Mouse (Mus musculus) midbrain, embryonic 11.5 days (tissue): Measurements from ENCODE around the gene Myom1. TPM values are rescaled to one million over a fixed set of nuclear protein-coding genes. Genes with fewer than 3 reads are reported as not detected.

Experiments
- ATAC-seq: fragments of 200-750 bp; cut with Nextera tagmentation; 2 replicates; pipeline ENCODE4 v1.8.0; 2017; ENCODE audit warnings: moderate TSS enrichment, moderate library complexity; ENCODE audit not compliant: low FRiP score
- DNase-seq: peaks from one replicate; pipeline ENCODE4 v3.0.0; 2015; ENCODE audit warnings: low spot score; ENCODE audit errors: missing footprints
- H3K27ac ChIP-seq: fragments of 300-500 bp; sonication (generic); 2 replicates; pipeline ENCODE4 v1.5.1; 2014; ENCODE audit warnings: low read depth, low read length
- H3K27me3 ChIP-seq: fragments of 300-500 bp; sonication (generic); 2 replicates; pipeline ENCODE4 v1.6.1; 2014; ENCODE audit warnings: mild to moderate bottlenecking, low read length, moderate library complexity, mixed read lengths; ENCODE audit not compliant: control insufficient read depth, insufficient read depth
- H3K36me3 ChIP-seq: fragments of 300-500 bp; sonication (generic); 2 replicates; pipeline ENCODE4 v1.6.1; 2014; ENCODE audit warnings: mild to moderate bottlenecking, low read length, moderate library complexity, mixed read lengths; ENCODE audit not compliant: control insufficient read depth, insufficient read depth
- H3K4me1 ChIP-seq: fragments of 300-500 bp; sonication (generic); 2 replicates; pipeline ENCODE4 v1.6.1; 2014; ENCODE audit warnings: low read length; ENCODE audit not compliant: control insufficient read depth, insufficient read depth
- H3K4me2 ChIP-seq: fragments of 300-500 bp; sonication (generic); 2 replicates; pipeline ENCODE4 v1.6.1; 2014; ENCODE audit warnings: mild to moderate bottlenecking, moderate library complexity
- H3K4me3 ChIP-seq: fragments of 300-500 bp; sonication (generic); 2 replicates; pipeline ENCODE4 v1.5.1; 2014; ENCODE audit warnings: low read depth, low read length
- H3K9ac ChIP-seq: fragments of 300-500 bp; sonication (generic); 2 replicates; pipeline ENCODE4 v1.6.1; 2014; ENCODE audit warnings: low read length
- H3K9me3 ChIP-seq: fragments of 300-500 bp; sonication (generic); 2 replicates; pipeline ENCODE4 v1.6.1; 2016; ENCODE audit warnings: low read length; ENCODE audit not compliant: control insufficient read depth
- WGBS: fragments of 180-500 bp; shearing (Covaris S2); extraction: QIAGEN DNeasy Blood & Tissue Kit; methylation state at CpG from one replicate; pipeline ENCODE4 v1.1.7; 2014; 5-methylcytosine and 5-hydroxymethylcytosine counted together
- polyA plus RNA-seq: library from polyadenylated mRNA; unstranded; fragments of >200 nt; fragmentation: Nextera tagmentation; extraction: Ambion mirVana; gene quantifications from 2 replicates; pipeline ENCODE4 v1.2.1, GENCODE M21; 2014

The Myom1 gene
- polyA plus RNA-seq, 1 experiment from 2014 or later = 1.3 TPM

GRCm38 (mm10) chr17:71037188-71037587, 34.8 kb downstream of the Myom1 start:
- peaks cover 6% of the 10 kb centered on the region for H3K4me1 ChIP-seq
- no peaks in the 10 kb centered on the region for H3K27me3 ChIP-seq
- no peaks in the 10 kb centered on the region for H3K9me3 ChIP-seq
- no peak overlapping the region for H3K27ac ChIP-seq
- ATAC-seq (no peak), DNase-seq (no peak)
- H3K4me3 ChIP-seq = no peak overlapping the region
- no peaks in the 10 kb centered on the region for H3K36me3 ChIP-seq
- H3K4me2 ChIP-seq = no peak overlapping the region
- H3K9ac ChIP-seq = no peak overlapping the region
- WGBS = 89% methylated on average over 7 of the region's 7 CpGs

GRCm38 (mm10) chr17:71038812-71039211, 36.4 kb downstream of the Myom1 start:
- H3K9me3 ChIP-seq = no peaks in the 10 kb centered on the region
- no peak overlapping the region for H3K4me2 ChIP-seq
- H3K27me3 ChIP-seq = no peaks in the 10 kb centered on the region
- no peak overlapping the region for H3K27ac ChIP-seq
- no peaks in the 10 kb centered on the region for H3K36me3 ChIP-seq
- DNase-seq (peak; percentile 77), ATAC-seq (no peak)
- peaks cover 6% of the 10 kb centered on the region for H3K4me1 ChIP-seq
- 76% methylated on average over 5 of the region's 5 CpGs for WGBS
- H3K9ac ChIP-seq = no peak overlapping the region
- no peak overlapping the region for H3K4me3 ChIP-seq

GRCm38 (mm10) chr17:71039851-71040581, 37.6 kb downstream of the Myom1 start:
- H3K4me2 ChIP-seq = no peak overlapping the region
- no peak overlapping the region for H3K27ac ChIP-seq
- H3K4me3 ChIP-seq = no peak overlapping the region
- H3K36me3 ChIP-seq = no peaks in the 10 kb centered on the region
- peak; percentile 46; the same call in 1 of the 2 replicates for ATAC-seq
- peaks cover 6% of the 10 kb centered on the region for H3K4me1 ChIP-seq
- 25% methylated on average over 12 of the region's 12 CpGs for WGBS
- DNase-seq = peak; percentile 85
- no peaks in the 10 kb centered on the region for H3K9me3 ChIP-seq
- H3K9ac ChIP-seq = no peak overlapping the region
- no peaks in the 10 kb centered on the region for H3K27me3 ChIP-seq

- no peaks in the 10 kb centered on the region for H3K27me3 ChIP-seq
- ATAC-seq = no peak
- peaks cover 6% of the 10 kb centered on the region for H3K4me1 ChIP-seq
- H3K9ac ChIP-seq = no peak overlapping the region
- no peak for DNase-seq
- H3K9me3 ChIP-seq = no peaks in the 10 kb centered on the region
- H3K36me3 ChIP-seq = no peaks in the 10 kb centered on the region
- 63% methylated on average over 5 of the region's 5 CpGs for WGBS
- no peak overlapping the region for H3K4me2 ChIP-seq
- H3K27ac ChIP-seq = no peak overlapping the region
- H3K4me3 ChIP-seq = no peak overlapping the region
Observed at GRCm38 (mm10) chr17:71040582-71040880, 38.1 kb downstream of the Myom1 start.

GRCm38 (mm10) chr17:71042645-71043044, 40.2 kb downstream of the Myom1 start:
- no peaks in the 10 kb centered on the region for H3K27me3 ChIP-seq
- H3K9ac ChIP-seq = no peak overlapping the region
- H3K36me3 ChIP-seq = no peaks in the 10 kb centered on the region
- no peak for ATAC-seq
- no peaks in the 10 kb centered on the region for H3K9me3 ChIP-seq
- peaks cover 6% of the 10 kb centered on the region for H3K4me1 ChIP-seq
- H3K4me3 ChIP-seq = no peak overlapping the region
- DNase-seq = peak; percentile 23
- H3K27ac ChIP-seq = no peak overlapping the region
- no peak overlapping the region for H3K4me2 ChIP-seq
- WGBS = 100% methylated on average over 1 of the region's 1 CpGs

GRCm38 (mm10) chr17:71045591-71045990, 43.2 kb downstream of the Myom1 start:
- no peaks in the 10 kb centered on the region for H3K36me3 ChIP-seq
- H3K27me3 ChIP-seq = no peaks in the 10 kb centered on the region
- no peak overlapping the region for H3K4me3 ChIP-seq
- H3K4me1 ChIP-seq = no peaks in the 10 kb centered on the region
- WGBS = 92% methylated on average over 9 of the region's 9 CpGs
- no peak overlapping the region for H3K9ac ChIP-seq
- ATAC-seq (no peak), DNase-seq (peak; percentile 57)
- no peak overlapping the region for H3K27ac ChIP-seq
- H3K4me2 ChIP-seq = no peak overlapping the region
- H3K9me3 ChIP-seq = no peaks in the 10 kb centered on the region

- Histone ChIP-seq H3K36me3 (no peaks in the 10 kb centered on the region), H3K4me2 (no peak overlapping the region), H3K27me3 (no peaks in the 10 kb centered on the region), H3K9ac (no peak overlapping the region), H3K27ac (no peak overlapping the region), H3K4me1 (no peaks in the 10 kb centered on the region), H3K4me3 (no peak overlapping the region), H3K9me3 (no peaks in the 10 kb centered on the region)
- WGBS = 91% methylated on average over 4 of the region's 4 CpGs
- DNase-seq (peak; percentile 67), ATAC-seq (no peak)
Observed at GRCm38 (mm10) chr17:71046856-71047255, 44.4 kb downstream of the Myom1 start.

- DNase-seq (no peak), ATAC-seq (no peak)
- Histone ChIP-seq H3K27me3 (no peaks in the 10 kb centered on the region), H3K4me2 (no peak overlapping the region), H3K9ac (no peak overlapping the region), H3K27ac (no peak overlapping the region), H3K9me3 (no peaks in the 10 kb centered on the region), H3K4me3 (no peak overlapping the region), H3K4me1 (no peaks in the 10 kb centered on the region), H3K36me3 (no peaks in the 10 kb centered on the region)
- WGBS = 87% methylated on average over 8 of the region's 8 CpGs
Observed at GRCm38 (mm10) chr17:71049292-71049691, 46.9 kb downstream of the Myom1 start.

GRCm38 (mm10) chr17:71053134-71053708, 50.8 kb downstream of the Myom1 start:
- ATAC-seq (no peak), DNase-seq (no peak)
- Histone ChIP-seq H3K4me3 (no peak overlapping the region), H3K4me2 (no peak overlapping the region), H3K4me1 (no peaks in the 10 kb centered on the region), H3K9ac (no peak overlapping the region), H3K27me3 (no peaks in the 10 kb centered on the region), H3K36me3 (no peaks in the 10 kb centered on the region), H3K27ac (no peak overlapping the region), H3K9me3 (no peaks in the 10 kb centered on the region)
- 84% methylated on average over 6 of the region's 6 CpGs for WGBS
